Mouse (Mus musculus): Measurements from ENCODE around the gene Osbpl2. TPM values are rescaled to one million over a fixed set of nuclear protein-coding genes. Genes with fewer than 3 reads are reported as not detected.

Osbpl2 gene
- polyA plus RNA-seq, 1 experiment from 2014 or later = 59.9 TPM

- H3K36me3 ChIP-seq (ENCODE audit: control insufficient read depth, insufficient read depth, low read length) = no peaks in the 10 kb centered on the region
- no peaks in the 10 kb centered on the region for H3K4me1 ChIP-seq (ENCODE audit: control insufficient read depth, insufficient read depth, low read length)
- H3K4me2 ChIP-seq (ENCODE audit: low read length) = no peak overlapping the region
- no peak for DNase-seq (ENCODE audit: low spot score)
- H3K4me3 ChIP-seq (ENCODE audit: low read depth, low read length) = no peak overlapping the region
- H3K27me3 ChIP-seq (replicated peaks; ENCODE audit: control insufficient read depth, insufficient read depth, low read length) = no peaks in the 10 kb centered on the region
- 95% methylated on average over 3 of the region's 3 CpGs for WGBS
- H3K9me3 ChIP-seq (replicated peaks; ENCODE audit: control insufficient read depth, low read length) = no peaks in the 10 kb centered on the region
- no peak for ATAC-seq
- no peak overlapping the region for H3K27ac ChIP-seq (ENCODE audit: low read depth, low read length)
- H3K9ac ChIP-seq (ENCODE audit: low read length) = no peak overlapping the region
Measured at GRCm38 (mm10) chr2:180212255-180212654, 93.1 kb downstream of the Osbpl2 start.

Small RNA genes within 50 kb of the gene (microRNA-seq; reads per million reads assigned to microRNA genes)
- not detected for gene Mir7005

Other genes starting within 250 kb of the Osbpl2 start
- gene Taf4, start 142.7 kb upstream of the Osbpl2 start, polyA plus RNA-seq (2014; fragmentation: Nextera tagmentation; extraction: Ambion mirVana) = 4.3 and 5.8 TPM in 2 replicates
- 17.9 and 29.1 TPM in 2 replicates for gene Lsm14b, start 94.3 kb upstream of the Osbpl2 start, polyA plus RNA-seq (2014; fragmentation: Nextera tagmentation; extraction: Ambion mirVana)
- 584 and 804 TPM in 2 replicates for gene Psma7, start 76.9 kb upstream of the Osbpl2 start, polyA plus RNA-seq (2014; fragmentation: Nextera tagmentation; extraction: Ambion mirVana)
- gene Ss18l1, start 76.8 kb upstream of the Osbpl2 start, polyA plus RNA-seq (2014; fragmentation: Nextera tagmentation; extraction: Ambion mirVana) = 33.6 and 40.3 TPM in 2 replicates
- 32.4 and 34.3 TPM in 2 replicates for gene Mtg2, start 48.7 kb upstream of the Osbpl2 start, polyA plus RNA-seq (2014; fragmentation: Nextera tagmentation; extraction: Ambion mirVana)
- 2.1 and 2.2 TPM in 2 replicates for gene Hrh3, start 14.8 kb upstream of the Osbpl2 start, polyA plus RNA-seq (2014; fragmentation: Nextera tagmentation; extraction: Ambion mirVana)
- 147 and 149 TPM in 2 replicates for gene Adrm1, start 52.2 kb downstream of the Osbpl2 start, polyA plus RNA-seq (2014; fragmentation: Nextera tagmentation; extraction: Ambion mirVana)
- 2.7 and 3.5 TPM in 2 replicates for gene Lama5, start 106.6 kb downstream of the Osbpl2 start, polyA plus RNA-seq (2014; fragmentation: Nextera tagmentation; extraction: Ambion mirVana)
- gene Rps21, start 138.1 kb downstream of the Osbpl2 start, polyA plus RNA-seq (2014; fragmentation: Nextera tagmentation; extraction: Ambion mirVana) = 376 and 523 TPM in 2 replicates
- gene Cables2, start 154.2 kb downstream of the Osbpl2 start, polyA plus RNA-seq (2014; fragmentation: Nextera tagmentation; extraction: Ambion mirVana) = 14.5 and 15.0 TPM in 2 replicates
- not detected in 2 replicates for gene Rbbp8nl, start 170.6 kb downstream of the Osbpl2 start, polyA plus RNA-seq (2014; fragmentation: Nextera tagmentation; extraction: Ambion mirVana)
- not detected in 2 replicates for gene Gata5, start 215.4 kb downstream of the Osbpl2 start, polyA plus RNA-seq (2014; fragmentation: Nextera tagmentation; extraction: Ambion mirVana)

All from forebrain, embryonic 14.5 days (tissue).